Mouse (Mus musculus) frontal cortex, adult 2 months (tissue): ENCODE data around the gene Itgav. TPM values are rescaled to one million over a fixed set of nuclear protein-coding genes. Genes with fewer than 3 reads are reported as not detected.
"Not testable (repeated sequence)": the region's sequence is repeated elsewhere in the genome, so short reads cannot be mapped to it uniquely, and the experiment has no call there.

ENCODE experiments used
- DNase-seq, 2 experiments: peaks; one replicate each; pipeline ENCODE4 v3.0.0; 2022; ENCODE audit warnings: low spot score in 1 of 2; ENCODE audit errors: extremely low spot score in 1 of 2
- polyA plus RNA-seq: library from polyadenylated mRNA; depleted of rRNA; stranded (reverse); fragments of >200 nt; gene quantifications from 2 replicates; pipeline ENCODE4 v1.2.3, GENCODE M21; 2012

Itgav gene
- polyA plus RNA-seq, 1 experiment, result 97.6 TPM

DNA sequence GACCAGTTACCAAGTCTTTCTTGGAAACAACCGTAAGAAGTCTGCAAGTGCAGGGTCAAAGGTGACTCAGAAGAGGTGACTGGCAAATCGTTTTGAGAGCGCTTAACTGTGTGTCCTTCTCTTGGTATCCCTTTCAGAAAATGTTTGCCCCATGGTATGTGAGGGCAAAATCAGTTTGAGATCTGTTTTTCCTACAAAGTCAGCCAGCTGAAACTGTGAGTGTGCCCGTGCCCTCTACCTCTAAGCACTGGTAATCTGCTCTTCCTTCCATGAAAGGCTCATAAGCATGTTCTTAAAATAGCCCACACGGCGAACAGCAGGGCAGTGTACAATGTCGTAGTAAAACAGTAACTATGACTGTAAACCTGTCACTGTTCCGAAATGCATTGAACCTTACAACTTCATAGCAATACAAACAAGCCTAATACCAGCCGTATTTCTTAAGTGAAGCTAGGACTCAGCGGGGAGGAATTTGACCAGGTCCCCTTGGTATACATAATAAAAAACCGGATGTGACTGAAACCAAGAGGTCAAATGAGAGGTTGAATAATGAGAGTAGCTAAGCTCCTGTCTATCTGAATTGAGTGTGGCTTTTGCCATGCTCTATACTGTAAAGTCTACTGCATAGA, 14.2 kb upstream of the Itgav start:
- no peak for DNase-seq

DNA sequence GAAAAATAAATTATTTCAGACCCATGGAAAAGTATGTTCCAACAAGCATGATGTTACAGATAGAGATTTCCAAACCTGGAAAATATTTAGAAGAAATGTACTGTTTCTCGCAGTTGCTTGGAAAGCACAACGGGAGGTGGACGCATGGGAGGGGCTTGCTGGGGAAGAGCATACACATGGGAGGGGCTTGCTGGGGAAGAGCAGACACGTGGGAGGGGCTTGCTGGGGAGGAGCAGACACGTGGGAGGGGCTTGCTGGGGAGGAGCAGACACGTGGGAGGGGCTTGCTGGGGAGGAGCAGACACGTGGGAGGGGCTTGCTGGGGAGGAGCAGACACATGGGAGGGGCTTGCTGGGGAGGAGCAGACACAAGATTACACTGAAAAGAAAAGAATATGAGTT, 10.9 kb upstream of the Itgav start:
- not testable (repeated sequence) for DNase-seq

DNA sequence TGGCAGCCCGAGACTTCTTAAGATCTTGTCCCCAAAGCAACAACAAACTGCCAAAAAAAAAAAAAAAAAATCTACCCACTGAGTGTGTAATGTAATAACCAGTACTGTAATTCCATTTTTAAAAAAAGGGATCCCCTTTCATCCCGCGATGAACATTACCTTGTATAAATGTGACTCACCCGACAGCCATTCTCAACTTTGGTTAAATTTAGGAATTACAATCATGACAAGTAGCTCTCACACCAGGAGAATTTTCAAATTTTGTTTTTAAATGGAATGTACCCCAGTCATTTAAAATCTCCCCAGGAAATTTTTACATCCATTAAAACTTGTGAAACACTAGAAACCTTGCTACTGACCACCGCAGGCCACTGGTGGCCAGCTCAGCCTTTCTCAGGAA, 10.3 kb upstream of the Itgav start:
- no peak for DNase-seq

DNA sequence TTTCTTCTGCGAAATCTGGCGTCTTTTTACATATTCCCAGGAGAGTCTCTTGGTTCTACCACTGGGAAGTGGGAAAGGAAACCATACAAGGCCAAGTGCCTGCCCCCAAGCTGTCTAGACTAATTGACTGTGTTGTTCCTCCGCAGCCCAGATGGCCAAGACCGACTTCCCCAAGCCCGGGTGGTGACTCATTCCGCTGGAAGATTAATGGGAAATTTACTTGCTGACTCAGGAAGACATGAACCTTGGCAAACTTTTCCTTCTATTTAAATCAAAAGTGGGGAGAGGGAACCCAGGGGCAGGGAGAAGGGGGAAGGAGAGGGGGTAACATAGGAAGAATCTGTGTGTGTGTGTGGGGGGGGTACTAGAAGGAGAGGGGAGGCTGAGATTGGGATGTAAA, 9.4 kb upstream of the Itgav start:
- peak in 1 of 2 experiments; percentile 73 for DNase-seq

DNA sequence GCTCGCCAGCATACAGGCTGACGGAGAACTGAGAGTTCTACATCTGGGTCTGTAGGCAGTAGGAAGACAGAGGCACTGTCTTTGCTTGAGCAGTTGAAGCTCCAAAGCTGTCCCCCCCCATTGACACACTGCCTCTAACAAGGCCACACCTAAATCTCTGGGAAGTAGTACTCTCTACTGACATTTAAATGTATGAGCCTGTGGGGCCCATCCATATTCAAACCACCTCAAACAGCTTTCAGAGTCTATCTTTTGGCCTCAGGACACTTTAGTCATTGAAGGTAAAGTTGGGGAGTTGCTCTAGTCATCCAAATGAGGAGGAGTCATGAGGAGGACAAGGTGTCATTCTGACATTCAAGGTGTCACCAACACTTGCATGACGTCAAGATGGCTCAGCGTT, 5.9 kb upstream of the Itgav start:
- DNase-seq, result no peak

DNA sequence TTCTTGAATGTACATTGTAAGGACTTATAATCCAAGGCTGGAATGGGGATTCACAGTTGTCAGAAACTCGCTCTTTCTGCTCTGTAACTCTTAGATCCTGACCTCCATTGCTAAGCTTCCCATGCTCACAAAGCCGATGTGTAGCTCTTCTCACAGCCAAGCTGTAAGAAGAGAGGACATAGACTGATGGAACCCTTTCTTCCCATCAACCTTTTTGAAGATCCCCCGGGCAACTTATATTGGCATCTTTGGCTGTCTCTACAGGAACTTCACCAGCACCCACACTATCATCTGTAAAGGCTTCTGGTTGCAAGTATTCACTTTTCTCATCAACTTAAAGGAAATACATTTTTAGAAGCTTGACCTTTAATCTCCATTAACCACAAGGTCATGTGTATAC, 2.6 kb upstream of the Itgav start:
- DNase-seq, result no peak

DNA sequence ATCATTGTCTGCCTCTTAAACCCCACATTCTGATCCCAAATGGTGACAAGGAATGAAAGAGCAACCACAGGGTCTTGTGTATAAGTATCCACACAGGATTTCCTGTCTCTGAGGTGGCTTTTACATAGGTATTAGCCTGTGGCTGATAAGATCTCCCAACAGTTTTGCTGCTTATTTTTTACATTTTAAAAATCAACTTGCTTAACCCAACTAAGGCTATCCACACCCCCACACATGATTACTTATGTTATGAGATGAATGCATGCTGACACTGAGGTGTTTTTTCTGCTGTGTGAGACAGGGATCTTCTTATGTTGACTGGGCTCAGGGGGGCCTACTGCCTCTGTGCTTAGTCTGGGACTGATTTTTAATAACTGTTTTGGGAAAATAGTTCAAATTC, 1.3 kb upstream of the Itgav start:
- no peak for DNase-seq

DNA sequence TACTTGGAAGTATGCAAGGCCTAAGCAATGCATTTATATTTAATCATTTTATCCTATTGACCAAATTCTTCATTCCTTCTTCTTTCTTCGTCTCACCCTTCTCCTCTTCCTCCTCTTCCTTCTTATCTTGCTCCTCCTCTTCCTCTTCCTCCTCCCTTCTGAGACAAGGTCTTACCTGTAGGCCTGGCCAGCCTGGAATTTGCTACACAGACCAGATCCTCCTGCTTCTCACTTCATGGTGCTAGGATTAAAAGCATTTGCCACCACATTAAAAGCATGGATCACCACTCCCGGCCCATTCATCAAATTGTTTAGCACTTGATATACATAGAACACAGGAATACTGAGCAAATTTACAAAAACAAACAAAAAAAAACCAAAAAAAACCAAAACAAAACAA, 851 bp upstream of the Itgav start:
- no peak for DNase-seq

DNA sequence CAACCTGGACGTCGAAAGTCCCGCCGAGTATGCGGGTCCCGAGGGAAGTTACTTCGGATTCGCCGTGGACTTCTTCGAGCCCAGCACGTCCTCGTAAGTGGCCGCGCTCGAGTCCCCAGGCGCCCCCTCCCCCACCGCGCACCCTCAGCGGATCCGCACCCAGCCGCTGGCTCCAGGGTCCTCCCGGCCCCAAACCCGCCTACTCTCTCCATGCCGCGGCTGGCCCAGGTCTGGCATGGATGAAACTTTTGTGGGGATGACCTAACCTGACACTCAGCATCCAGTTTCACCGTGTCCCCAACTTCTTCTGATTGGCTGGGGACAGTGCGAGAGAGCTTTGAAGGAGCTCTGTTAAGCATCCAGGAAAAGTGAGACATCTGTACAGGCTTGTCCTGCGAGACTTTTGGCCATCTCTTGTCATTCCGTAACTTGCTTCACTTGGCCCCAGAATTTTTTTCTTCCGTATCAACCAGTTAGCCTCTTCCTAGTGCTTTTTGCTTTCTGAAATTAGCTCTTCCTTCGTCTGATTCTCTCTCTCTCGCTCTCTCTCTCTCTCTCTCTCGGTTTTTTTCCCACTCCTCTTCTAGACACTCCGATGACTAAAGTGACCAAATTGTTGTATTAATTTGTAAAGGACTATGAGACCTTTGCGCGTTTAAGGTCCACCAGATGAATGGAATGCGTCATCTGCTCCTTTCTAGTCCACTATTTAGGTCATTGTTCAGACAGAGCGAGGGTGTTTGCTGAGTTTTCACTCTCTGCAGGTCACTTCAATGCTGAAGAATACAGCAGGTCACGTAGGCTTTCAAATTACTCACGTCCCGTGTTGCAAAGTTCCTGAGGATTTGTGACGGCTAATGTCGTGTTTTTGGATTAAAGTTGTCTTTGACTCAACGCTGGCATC, 882 bp downstream of the Itgav start:
- DNase-seq, result no peak

DNA sequence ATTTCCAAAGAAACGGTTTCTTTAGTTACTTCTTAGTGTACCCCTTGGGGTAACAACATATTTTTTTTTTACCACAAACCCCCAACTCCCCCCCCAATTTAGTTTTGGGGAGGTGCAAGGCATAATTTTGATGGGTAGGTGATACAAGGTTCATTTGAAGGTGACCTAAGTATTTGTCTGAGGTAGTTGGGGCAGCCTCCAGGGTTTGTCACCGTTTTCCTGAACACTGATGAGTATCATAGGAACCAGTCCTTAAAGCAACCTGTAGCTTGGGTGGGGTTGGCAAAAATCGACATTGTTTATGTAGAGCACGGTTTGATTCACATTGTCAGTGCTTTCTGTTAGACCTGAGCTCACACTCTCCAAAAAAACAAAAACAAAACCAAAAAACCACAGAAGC, 1.6 kb downstream of the Itgav start:
- DNase-seq, result no peak

DNA sequence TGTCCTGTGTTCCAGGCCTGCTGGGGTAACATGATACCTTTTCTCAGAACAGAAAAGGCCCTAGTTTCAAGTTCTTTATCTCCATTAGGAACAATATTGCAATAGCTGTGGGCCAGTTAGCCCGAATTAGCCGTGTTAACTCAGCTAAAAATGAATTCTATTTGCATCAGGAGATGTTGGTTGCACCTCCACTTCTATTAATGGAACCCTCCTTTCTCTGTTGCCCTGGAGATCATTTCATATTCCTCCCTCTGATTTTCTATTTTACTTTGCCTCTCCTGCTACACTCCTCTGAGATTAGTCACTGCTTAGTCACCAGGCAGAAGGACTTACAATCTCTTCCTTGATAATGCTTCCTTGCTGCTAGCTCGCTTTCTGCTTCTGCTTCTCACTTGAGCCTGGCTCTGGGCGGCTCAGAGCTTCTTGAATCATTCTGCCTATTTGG, 4.1 kb downstream of the Itgav start:
- peak; percentile 84 to 87 for DNase-seq

DNA sequence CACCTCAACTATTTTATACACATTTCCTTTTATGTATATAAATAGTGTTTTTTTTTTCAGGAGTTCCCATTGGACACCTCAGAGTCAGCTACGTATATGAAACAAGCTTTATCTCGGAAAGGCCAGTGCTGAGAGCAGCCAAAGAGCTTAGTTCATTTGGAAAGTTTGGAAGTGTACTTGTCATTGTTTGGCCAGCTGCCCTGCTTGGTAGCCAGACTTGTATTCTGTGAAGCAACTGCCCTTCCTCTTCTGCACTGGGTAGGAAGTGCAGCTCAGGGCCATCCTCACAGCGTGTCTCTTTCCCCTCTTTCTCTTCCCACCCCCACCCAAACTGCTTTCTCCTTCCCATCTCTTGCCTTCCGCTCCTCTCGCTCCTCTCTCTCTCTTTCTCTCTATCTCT, 5.1 kb downstream of the Itgav start:
- peak in 1 of 2 experiments; percentile 68 for DNase-seq

DNA sequence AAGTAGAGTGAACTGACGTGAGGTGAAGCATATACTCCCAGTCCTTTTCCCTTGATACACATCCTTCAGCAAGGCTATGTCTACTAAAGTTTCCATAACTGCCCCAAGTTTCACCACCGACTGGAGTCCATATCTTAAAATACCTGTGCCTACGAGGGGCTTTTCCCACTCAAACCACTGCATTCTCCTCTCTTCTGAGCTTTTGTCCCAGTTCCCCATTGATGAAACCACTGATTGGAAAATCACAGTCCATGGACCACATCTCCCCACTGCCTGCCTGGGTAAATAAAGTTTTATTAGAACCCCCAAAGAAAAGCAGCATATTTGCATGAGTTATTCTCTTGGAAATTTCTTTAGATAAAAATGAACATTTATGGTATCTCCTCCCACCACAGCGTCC, 8.7 kb downstream of the Itgav start:
- no peak for DNase-seq

DNA sequence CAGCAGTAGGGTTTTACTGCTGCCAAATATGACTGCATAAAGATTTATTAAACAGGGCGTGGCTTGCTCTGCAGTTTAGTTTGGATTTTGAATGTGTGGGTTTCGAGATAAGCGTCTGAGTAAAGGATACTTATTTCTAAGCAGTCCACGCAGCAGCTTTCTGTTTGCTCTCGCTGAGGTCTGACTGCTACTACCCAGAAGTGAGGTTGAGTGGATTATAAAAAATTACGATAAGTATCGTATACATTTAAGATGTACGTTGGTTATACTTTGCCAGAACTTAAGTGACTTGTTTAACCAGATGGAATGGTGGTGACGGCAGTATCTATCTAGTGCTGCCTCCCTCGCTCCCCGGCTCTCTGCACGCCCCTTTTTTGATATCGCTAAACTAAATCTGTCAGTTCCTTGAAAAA, 9.8 kb downstream of the Itgav start:
- DNase-seq, result no peak

DNA sequence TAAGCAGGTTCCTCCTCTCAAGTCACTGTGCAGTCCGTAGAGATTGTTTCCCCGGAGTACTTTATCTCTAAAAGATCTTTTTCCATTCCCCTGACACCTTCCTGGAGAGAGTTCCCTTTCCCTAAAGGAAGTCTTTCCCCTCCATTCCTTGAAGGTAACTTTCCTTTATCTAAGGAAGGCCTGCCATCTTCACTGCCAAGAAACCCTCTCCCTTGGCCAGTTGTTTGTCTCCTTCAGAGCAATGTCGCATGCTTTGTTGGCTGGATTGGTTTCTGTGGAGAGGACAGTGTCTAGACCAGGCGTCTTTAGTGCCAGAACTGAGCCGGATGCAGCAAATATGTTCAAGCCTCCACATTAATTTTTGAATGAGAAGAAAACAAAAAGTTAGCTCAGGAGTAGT, 11.1 kb downstream of the Itgav start:
- no peak for DNase-seq

DNA sequence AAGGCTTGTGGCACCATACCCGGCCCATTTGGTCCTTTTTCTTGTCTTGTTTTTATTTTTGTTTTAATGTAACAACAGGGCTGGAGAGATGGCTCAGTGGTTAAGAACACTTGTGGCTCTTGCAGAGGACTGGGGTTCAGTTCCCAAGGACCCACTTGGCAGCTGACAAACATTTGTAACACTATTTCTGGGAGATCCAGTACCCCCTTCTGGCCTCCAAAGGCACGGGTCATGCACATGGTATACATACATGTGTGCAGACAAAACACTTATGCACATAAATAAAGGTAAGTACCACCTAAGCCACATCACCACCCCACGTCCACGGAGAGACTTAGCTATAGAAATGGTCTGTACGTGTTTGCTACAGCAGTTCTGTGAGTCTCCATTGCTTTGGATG, 12.6 kb downstream of the Itgav start:
- DNase-seq, result no peak

DNA sequence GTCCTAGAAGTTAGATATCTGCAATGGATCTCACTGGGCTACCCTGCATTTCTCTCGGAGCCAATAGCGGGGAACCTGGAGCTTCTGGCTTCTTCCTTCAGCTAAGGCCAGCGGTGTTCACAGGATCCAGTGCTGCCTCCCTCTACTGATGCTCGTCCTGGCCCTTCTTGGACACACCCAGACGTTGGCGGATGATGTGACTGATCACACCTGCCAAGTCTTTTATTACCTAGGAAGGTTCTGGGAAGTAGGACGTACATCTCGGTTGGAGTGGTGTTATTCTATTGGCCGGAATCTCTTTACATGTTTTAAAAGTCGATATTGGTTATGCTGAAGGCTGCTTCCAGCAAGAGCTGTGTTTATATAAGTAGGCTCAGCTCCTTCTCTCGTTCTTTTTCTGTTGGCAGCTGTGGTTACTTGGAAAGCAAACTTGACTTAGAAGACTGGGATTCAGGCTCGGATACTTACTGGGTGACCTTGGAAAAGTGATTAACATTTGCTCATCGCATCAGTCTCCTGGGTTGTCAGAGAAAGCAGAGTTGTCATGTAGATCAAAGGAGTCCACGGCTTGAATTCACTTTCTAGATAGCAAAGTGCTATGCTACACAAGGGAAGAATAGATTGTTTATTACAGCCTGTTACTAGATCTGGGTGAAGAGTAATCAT, 14.5 kb downstream of the Itgav start:
- no peak for DNase-seq

DNA sequence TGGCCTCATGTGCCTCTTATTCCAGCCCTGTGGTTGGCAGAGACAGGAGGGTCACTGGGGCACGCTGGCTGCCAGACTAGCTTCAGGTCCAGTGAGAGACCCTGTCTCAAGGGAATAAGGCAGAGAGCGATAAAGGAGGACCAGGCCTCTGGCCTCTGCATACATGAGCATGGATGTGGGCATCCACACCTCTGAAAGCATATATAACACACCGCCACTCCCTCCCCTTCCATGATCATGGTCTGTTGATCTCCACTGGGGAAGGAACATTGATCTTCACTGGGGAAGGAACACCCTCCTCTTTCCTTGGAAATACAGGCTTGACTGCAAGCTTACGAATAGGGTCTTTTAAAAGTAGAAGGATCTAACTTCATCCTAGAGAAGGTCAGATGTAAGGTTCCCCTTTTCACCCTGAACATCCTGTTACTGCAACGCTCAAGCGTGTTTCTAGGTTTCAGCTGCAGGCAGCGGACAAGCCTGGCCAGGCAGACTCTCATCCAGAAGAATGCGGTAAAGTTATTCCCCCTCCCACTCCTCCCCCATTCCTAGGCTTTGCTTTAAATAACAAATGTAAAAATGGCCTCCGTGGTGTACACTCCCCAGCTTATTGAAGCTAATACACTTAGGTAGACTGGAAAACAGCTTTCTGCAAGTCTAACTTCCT, 15.4 kb downstream of the Itgav start:
- no peak for DNase-seq

DNA sequence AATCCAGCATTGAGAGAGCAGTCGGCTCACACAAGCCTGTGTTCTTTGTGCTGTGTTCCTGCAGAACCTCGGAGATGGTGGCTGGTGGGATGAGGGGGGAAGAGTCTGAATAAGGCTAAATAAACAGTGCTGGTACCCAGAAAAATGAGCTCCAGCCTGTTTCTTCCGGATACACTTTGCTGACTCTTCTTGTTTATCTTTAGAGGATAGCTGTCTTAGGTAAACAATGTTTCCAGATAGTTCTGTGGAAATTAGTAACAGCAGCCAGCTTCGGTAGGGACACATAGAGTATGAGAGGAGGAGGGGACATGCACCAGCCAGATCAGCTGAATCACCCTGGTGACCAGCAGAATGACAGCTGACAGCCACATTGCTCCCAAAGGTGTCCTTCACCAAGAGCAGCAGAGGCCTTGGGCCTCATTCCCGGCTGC, 16.4 kb downstream of the Itgav start:
- no peak for DNase-seq

DNA sequence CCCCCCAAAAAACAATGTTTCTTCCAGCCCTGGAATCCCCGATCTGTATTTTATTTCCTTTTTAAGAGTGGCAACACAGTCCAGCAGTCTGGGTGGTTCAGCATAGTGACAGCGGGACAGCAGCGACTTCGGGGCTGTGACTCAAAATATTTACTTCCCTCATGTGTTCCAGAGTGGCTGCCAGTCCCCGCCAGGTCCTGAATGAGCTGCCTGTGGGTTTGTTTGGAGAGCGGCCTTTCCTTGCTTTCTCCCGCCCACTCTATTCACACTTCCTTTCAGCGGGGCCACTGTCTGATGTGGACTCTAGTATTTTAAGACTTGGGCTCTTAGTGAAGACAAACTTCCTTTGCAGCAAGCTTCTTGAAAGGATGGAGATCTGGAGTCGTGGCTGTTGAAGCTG, 18.0 kb downstream of the Itgav start:
- DNase-seq, result peak; percentile 56 to 68

DNA sequence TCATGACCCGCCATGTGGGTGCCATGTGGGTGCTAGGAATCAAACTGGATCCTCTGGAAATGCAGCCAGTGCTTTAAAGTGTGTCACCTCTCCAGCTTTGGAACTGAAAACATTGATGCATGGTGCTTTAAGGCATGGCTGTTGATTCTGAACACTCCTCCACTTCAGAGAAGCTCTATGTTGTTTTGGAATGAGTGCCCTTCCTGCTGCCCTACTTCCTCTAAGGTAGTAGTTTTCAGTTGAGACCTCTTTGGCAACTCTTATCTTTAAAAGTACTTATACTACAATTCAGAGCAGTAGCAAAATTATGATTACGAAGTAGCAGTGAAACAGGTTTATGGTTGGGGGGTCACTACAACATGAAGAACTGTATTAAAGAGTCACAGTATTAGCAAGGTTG, 18.6 kb downstream of the Itgav start:
- DNase-seq, result no peak
